Mouse (Mus musculus) layer of hippocampus, adult 18-20 months (tissue): ENCODE data around the gene BC035044. TPM values are rescaled to one million over a fixed set of nuclear protein-coding genes. Genes with fewer than 3 reads are reported as not detected.
A peak's percentile ranks its signal among the peaks of the same experiment; 100 is the strongest.
"Not testable (repeated sequence)": the region's sequence is repeated elsewhere in the genome, so short reads cannot be mapped to it uniquely, and the experiment has no call there.

Experiments
- DNase-seq, 2 experiments: peaks; one replicate each; pipeline ENCODE4 v3.0.0; 2022; ENCODE audit warnings: low spot score in 2 of 2
- total RNA-seq, 2 experiments: library from RNA; stranded (reverse); gene quantifications; 2 replicates each; pipeline ENCODE4 v1.2.3; 2021

The BC035044 gene
- total RNA-seq, 2 experiments from 2014 or later: 1.7 to 1.9 TPM

GRCm38 (mm10) chr6:128851151-128851550, 39.8 kb downstream of the BC035044 start:
- no peak for DNase-seq

- DNase-seq: no peak
Measured at GRCm38 (mm10) chr6:128850671-128851070, 40.3 kb downstream of the BC035044 start.

- peak in 1 of 2 experiments; percentile 62 for DNase-seq
Measured at GRCm38 (mm10) chr6:128849902-128850301, 41.0 kb downstream of the BC035044 start.

GRCm38 (mm10) chr6:128847401-128847800, 43.5 kb downstream of the BC035044 start:
- no peak for DNase-seq

GRCm38 (mm10) chr6:128845998-128846542, 44.9 kb downstream of the BC035044 start:
- DNase-seq: no peak

- DNase-seq: peak; percentile 59 to 87
Measured at GRCm38 (mm10) chr6:128845319-128845979, 45.5 kb downstream of the BC035044 start.

GRCm38 (mm10) chr6:128844586-128845080, 46.3 kb downstream of the BC035044 start:
- DNase-seq: no peak

- DNase-seq: no peak
Measured at GRCm38 (mm10) chr6:128844131-128844530, 46.8 kb downstream of the BC035044 start.

GRCm38 (mm10) chr6:128843479-128843992, 47.4 kb downstream of the BC035044 start:
- DNase-seq: peak in 1 of 2 experiments; percentile 62

GRCm38 (mm10) chr6:128842945-128843478, 47.9 kb downstream of the BC035044 start:
- DNase-seq: peak; percentile 92 to 97

- DNase-seq: no peak
Measured at GRCm38 (mm10) chr6:128842356-128842944, 48.5 kb downstream of the BC035044 start.

- DNase-seq: no peak
Measured at GRCm38 (mm10) chr6:128841327-128842089, 49.4 kb downstream of the BC035044 start.

GRCm38 (mm10) chr6:128840669-128841068, 50.3 kb downstream of the BC035044 start:
- not testable (repeated sequence) for DNase-seq

- no peak for DNase-seq
Measured at GRCm38 (mm10) chr6:128839921-128840320, 51.0 kb downstream of the BC035044 start.

GRCm38 (mm10) chr6:128839266-128839771, 51.6 kb downstream of the BC035044 start:
- DNase-seq: peak in 1 of 2 experiments; percentile 84

- DNase-seq: peak; percentile 89 to 95
Measured at GRCm38 (mm10) chr6:128838342-128839265, 52.3 kb downstream of the BC035044 start.

- DNase-seq: no peak
Measured at GRCm38 (mm10) chr6:128837454-128838341, 53.2 kb downstream of the BC035044 start.

GRCm38 (mm10) chr6:128836955-128837334, 54.0 kb downstream of the BC035044 start:
- no peak for DNase-seq
